Mouse (Mus musculus) brain, embryonic 14.5 days (tissue): ENCODE measurements at regions not wholly inside any gene's neighbourhood (a gene's known extent, or its start where the extent isn't known, plus 50 kb on each side); places are given as distances from the start of the nearest gene placed in this dataset.

Source experiments
- DNase-seq: peaks from one replicate; pipeline ENCODE4 v3.0.0-alpha.2; 2011; ENCODE audit warnings: low read depth
- CTCF ChIP-seq: fragments of 200-500 bp; IDR thresholded peaks from 2 replicates; pipeline ENCODE4 v1.5.1; 2012; ENCODE audit warnings: inconsistent platforms, mild to moderate bottlenecking, moderate library complexity, borderline replicate concordance; ENCODE audit not compliant: insufficient read depth, insufficient read length; ENCODE audit errors: extremely low read depth
- POLR2A ChIP-seq: fragments of 200-500 bp; IDR thresholded peaks from 2 replicates; pipeline ENCODE4 v1.6.1; 2012; ENCODE audit warnings: mild to moderate bottlenecking, inconsistent platforms, borderline replicate concordance; ENCODE audit not compliant: poor library complexity, insufficient read depth, insufficient read length, severe bottlenecking; ENCODE audit errors: extremely low read depth

- DNase-seq = no peak
- TF ChIP-seq POLR2A = no peak
- TF ChIP-seq CTCF = no peak
Observed at GRCm38 (mm10) chr3:147080768-147081448, 228.7 kb downstream of the Ttll7 start.

DNA sequence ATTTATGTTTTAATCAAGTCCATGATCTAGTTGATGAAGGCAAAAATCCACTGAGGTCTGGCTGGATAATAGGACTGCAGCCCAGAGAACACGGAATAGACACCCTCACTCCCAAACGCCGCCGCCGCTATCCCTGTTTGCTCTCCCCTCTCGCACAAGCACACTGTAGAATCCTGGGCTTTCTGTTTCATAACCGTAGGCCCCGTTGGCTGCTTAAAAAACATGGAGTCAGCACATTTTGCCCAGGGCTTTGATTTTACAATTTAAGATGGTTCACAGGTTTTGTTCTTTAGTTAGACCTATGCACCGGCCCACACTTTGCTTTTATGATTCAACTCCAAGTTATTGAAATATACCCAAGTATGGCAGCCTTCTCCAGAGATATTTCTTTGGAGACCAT, 229.6 kb downstream of the Ttll7 start:
- peak; percentile 60 for DNase-seq
- no peak for TF ChIP-seq CTCF
- no peak for TF ChIP-seq POLR2A

DNA sequence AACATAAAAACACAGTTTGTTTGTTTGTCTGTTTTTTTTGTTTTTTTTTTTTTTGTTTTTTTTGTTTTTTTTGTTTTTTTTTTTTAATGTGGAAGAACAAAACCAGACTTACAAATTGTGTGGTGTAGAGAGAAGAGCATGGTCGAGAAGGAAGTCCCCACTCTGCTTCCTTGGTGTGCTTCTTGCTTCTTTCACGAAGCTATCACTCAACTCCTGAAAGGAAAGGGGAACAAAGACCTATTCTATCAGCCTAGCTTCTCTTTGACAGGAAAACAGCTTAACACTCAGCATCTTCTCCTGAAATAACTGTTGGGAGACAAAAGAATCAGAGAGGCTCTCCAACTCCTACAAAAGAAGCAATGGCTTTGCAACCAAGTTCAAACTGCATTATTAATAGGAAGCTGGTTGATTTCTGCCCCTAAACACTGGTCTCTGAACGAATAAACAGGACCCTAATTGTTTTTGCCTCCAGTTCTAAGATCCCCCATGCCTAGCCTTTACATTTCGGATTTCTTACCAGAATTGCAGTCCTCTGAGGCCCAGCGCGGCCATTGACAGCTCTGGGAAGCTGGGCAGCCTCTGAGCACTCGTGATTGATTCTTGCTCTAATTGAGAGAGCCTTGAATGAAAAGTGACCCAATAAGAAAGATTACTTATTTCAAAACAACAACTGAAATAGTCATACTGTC, 230.2 kb downstream of the Ttll7 start:
- peak; percentile 65 for DNase-seq
- no peak for TF ChIP-seq CTCF
- TF ChIP-seq POLR2A = no peak

GRCm38 (mm10) chr3:147083374-147083773, 231.2 kb downstream of the Ttll7 start:
- TF ChIP-seq CTCF (no peak), POLR2A (no peak)
- DNase-seq = peak; percentile 67

GRCm38 (mm10) chr3:147083823-147084222, 231.7 kb downstream of the Ttll7 start:
- DNase-seq = peak; percentile 66
- TF ChIP-seq CTCF (no peak), POLR2A (no peak)

DNA sequence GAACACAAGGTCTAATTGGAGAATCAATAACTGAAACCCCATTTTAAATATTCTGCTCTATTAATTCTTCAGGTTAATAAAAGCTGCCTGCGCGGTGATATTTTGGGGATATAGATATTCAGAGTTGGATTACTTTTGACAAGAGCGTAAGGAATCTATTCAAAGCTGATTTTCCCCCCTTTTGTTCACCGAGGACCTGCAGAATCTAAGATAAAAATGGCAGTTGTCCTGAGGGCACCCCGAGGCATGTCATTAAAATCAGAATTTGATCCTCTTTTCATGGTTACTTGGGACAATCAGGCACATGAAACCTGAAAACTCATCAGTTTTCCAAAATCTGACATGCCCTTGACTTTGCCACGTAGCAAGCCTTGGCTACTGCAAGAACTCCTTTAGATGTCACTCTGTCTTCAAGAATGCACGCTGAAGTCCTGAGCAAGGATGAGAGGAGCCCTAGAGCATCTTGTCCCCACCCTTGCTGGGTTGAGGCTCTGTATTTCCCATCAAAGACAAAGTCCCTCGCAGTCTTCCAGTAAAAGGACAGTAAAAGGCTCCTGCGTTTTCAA, 232.5 kb downstream of the Ttll7 start:
- peak; percentile 78 for DNase-seq
- no peak for TF ChIP-seq CTCF
- no peak for TF ChIP-seq POLR2A

DNA sequence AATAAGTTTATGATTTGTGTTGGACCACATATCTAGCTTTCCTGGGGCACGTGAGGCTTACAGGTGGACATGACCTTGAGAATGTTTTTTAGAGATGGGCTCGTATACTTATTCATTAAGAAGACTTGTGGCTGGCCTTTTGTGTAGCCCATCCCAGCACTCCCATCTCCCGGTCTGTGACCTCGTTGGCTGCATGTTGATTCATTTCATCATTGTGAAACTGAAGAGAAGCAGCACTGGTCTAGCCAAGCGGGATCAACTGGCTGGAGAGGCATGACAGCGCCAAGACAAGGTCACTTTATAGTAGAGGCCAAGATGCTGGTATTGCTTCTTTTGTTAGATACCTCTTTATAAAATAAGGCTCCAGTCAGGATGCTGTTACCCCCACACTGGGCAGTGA, 236.0 kb downstream of the Ttll7 start:
- no peak for DNase-seq

GRCm38 (mm10) chr3:147089716-147090115, 237.5 kb downstream of the Ttll7 start:
- no peak for DNase-seq
- TF ChIP-seq POLR2A (no peak), CTCF (no peak)

More for the DNA sequence above, 236.0 kb downstream of the Ttll7 start:
- no peak for TF ChIP-seq CTCF
- no peak for TF ChIP-seq POLR2A

GRCm38 (mm10) chr3:147092188-147093075, 240.3 kb downstream of the Ttll7 start:
- peak; percentile 87 for DNase-seq
- TF ChIP-seq POLR2A = no peak
- peak; percentile 51; the same call in 1 of the 2 replicates for TF ChIP-seq CTCF

DNA sequence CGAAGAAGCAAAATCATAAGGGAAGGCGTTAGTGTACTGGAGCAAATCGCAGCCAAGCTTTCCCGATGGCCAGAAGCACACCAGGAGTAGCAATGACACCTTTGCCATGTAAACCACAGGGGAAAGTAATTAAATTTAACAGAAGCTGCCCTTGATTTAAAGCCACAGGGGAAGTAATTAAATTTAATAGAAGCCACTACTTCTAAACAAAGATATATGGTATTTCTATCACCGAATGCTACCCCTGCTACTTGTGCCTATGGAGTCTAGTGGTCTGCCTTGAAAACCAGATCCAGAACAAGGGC, 240.9 kb downstream of the Ttll7 start:
- DNase-seq = no peak
- TF ChIP-seq CTCF (no peak), POLR2A (no peak)

- no peak for DNase-seq
- TF ChIP-seq CTCF = no peak
- TF ChIP-seq POLR2A = no peak
Observed at GRCm38 (mm10) chr3:147096179-147096578, 244.0 kb downstream of the Ttll7 start.

- DNase-seq = peak; percentile 72
- TF ChIP-seq POLR2A (no peak), CTCF (no peak)
Observed at GRCm38 (mm10) chr3:147098065-147098580, 246.0 kb downstream of the Ttll7 start.
